Mouse (Mus musculus): ENCODE results near the gene Fam117b. TPM values are rescaled to one million over a fixed set of nuclear protein-coding genes. Genes with fewer than 3 reads are reported as not detected.

The Fam117b gene
- 8.0 and 8.3 TPM in 2 replicates for polyA plus RNA-seq (2015; fragmentation: Nextera tagmentation; extraction: Ambion mirVana)

DNA sequence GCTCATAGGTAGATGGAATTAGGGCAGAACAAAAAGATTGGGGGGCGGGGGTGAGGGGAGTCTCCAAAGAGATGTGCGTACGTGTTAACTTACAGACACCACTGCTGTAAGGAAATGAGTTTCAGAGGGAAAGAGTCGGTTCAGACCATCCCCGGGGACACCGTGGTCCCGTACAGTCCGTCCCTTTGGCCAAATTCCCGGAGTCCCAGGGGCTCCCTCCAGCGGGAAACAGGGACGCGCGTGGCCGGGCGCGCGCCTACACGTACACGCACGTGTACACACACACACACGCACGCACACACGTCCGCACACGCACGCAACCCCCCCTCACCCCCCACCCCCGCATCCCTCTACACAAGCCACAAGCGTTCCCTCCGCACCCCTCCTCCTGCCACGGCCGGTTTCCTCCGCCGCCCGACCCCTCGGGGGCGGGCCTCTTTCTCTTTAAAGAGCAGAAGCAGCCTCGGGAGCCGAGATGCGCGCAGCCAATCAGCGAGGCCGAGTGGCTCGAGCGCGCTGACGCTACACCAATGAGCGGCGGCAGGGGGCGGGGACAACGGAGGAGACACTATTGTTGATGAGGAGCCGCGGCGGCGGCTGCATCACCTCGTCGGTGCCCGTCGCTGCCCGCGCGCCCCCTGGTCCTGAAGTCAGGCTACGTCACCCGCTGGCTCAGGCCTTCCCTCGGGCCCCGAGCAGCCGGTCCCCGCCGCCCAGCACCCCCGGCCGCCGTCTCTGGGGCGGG, at the start of gene Fam117b:
Gene Fam117b (plus strand): TSS at position 594 of the 745 bp plus-strand sequence.
- ATAC-seq (ENCODE audit: low FRiP score, low TSS enrichment): peak; percentile 97
- WGBS: under 1% methylated on average over 57 of the region's 72 CpGs
- peak within 1 kb of the TSS; percentile 97 for H3K9ac ChIP-seq (replicated peaks; ENCODE audit: low read length)
- no peaks in the 10 kb centered on the region for H3K27me3 ChIP-seq (ENCODE audit: insufficient read depth, low read length)
- H3K9me3 ChIP-seq (ENCODE audit: low read length): no peaks in the 10 kb centered on the region
- peak within 1 kb of the TSS; percentile 67 for H3K4me2 ChIP-seq (replicated peaks; ENCODE audit: low read depth, low read length)
- peak within 1 kb of the TSS; percentile 94 for H3K27ac ChIP-seq (ENCODE audit: low read length)
- no peaks in the 10 kb centered on the region for H3K36me3 ChIP-seq (ENCODE audit: insufficient read depth, low read length)
- peak within 1 kb of the TSS; percentile 97 for H3K4me3 ChIP-seq (ENCODE audit: low read length)
- peaks cover 22% of the 10 kb centered on the region for H3K4me1 ChIP-seq (ENCODE audit: insufficient read depth, low read length)

DNA sequence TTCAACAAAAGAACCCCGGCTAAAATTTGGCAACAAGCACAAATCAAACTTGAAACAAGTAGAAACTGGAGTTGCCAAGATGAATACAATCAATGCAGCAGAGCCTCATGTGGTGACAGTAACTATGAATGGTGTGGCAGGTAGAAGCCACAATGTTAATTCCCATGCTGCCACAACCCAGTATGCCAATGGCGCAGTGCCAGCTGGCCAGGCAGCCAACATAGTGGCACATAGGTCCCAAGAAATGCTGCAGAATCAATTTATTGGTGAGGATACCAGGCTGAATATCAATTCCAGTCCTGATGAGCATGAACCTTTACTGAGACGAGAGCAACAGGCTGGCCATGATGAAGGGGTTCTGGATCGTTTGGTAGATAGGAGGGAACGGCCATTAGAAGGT, 44.8 kb upstream of the Fam117b start:
- H3K4me2 ChIP-seq (replicated peaks; ENCODE audit: low read depth, low read length): no peak overlapping the region
- H3K4me1 ChIP-seq (ENCODE audit: insufficient read depth, low read length): no peaks in the 10 kb centered on the region
- WGBS: 88% methylated on average over 5 of the region's 5 CpGs
- no peaks in the 10 kb centered on the region for H3K27me3 ChIP-seq (ENCODE audit: insufficient read depth, low read length)
- H3K4me3 ChIP-seq (ENCODE audit: low read length): no peak overlapping the region
- H3K9ac ChIP-seq (replicated peaks; ENCODE audit: low read length): no peak overlapping the region
- no peaks in the 10 kb centered on the region for H3K9me3 ChIP-seq (ENCODE audit: low read length)
- no peak for ATAC-seq (ENCODE audit: low FRiP score, low TSS enrichment)
- peaks cover 30% of the 10 kb centered on the region for H3K36me3 ChIP-seq (ENCODE audit: insufficient read depth, low read length)
- H3K27ac ChIP-seq (ENCODE audit: low read length): no peak overlapping the region

DNA sequence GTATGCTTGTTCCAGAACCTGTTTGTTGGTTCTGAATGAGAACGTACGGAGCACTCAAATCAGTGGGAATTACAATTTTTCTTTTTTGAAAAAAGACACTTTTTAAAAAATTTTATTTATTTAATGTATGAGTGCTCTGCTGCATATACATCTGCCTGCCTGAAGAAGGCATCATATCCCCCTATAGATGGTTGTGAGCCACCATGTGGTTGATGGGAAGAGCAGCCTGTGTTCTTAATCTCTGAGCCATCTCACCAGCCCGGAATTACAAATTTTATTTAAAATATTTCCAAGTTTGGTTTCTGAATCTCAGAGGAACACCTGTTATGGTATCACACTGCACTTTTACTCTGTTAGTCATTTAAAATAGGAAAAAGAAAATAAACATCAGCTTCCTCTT, 38.8 kb upstream of the Fam117b start:
- H3K9ac ChIP-seq (replicated peaks; ENCODE audit: low read length): no peak overlapping the region
- no peaks in the 10 kb centered on the region for H3K4me1 ChIP-seq (ENCODE audit: insufficient read depth, low read length)
- no peaks in the 10 kb centered on the region for H3K27me3 ChIP-seq (ENCODE audit: insufficient read depth, low read length)
- peaks cover 4% of the 10 kb centered on the region; the same call in 1 of the 2 replicates for H3K36me3 ChIP-seq (ENCODE audit: insufficient read depth, low read length)
- H3K4me2 ChIP-seq (replicated peaks; ENCODE audit: low read depth, low read length): no peak overlapping the region
- no peak overlapping the region for H3K4me3 ChIP-seq (ENCODE audit: low read length)
- no peak overlapping the region for H3K27ac ChIP-seq (ENCODE audit: low read length)
- ATAC-seq (ENCODE audit: low FRiP score, low TSS enrichment): no peak
- H3K9me3 ChIP-seq (ENCODE audit: low read length): no peaks in the 10 kb centered on the region
- WGBS: 91% methylated on average over 3 of the region's 3 CpGs

DNA sequence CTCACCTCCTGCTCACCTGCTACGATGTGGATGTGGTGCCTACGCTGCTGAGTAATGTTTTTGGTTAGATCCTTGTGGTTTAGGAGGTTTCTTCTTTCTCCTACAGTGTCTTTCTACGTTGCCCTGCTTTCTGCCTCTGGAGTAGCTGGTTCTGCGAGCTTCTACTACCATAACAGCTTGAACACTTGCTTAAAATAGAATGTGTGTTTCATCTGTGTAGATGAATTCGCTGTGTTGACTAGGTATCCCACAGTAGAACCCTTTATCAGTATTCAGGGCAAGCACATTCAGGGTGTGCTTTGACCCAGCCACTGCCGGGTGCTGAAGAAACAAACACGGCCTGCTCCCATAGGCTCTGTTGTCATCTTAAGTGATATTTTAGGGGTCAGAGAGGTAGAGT, 34.7 kb upstream of the Fam117b start:
- H3K9ac ChIP-seq (replicated peaks; ENCODE audit: low read length): no peak overlapping the region
- WGBS: 90% methylated on average over 7 of the region's 7 CpGs
- H3K27me3 ChIP-seq (ENCODE audit: insufficient read depth, low read length): no peaks in the 10 kb centered on the region
- ATAC-seq (ENCODE audit: low FRiP score, low TSS enrichment): no peak
- no peaks in the 10 kb centered on the region for H3K4me1 ChIP-seq (ENCODE audit: insufficient read depth, low read length)
- H3K27ac ChIP-seq (ENCODE audit: low read length): no peak overlapping the region
- H3K36me3 ChIP-seq (ENCODE audit: insufficient read depth, low read length): peaks cover 11% of the 10 kb centered on the region; the same call in 1 of the 2 replicates
- no peak overlapping the region for H3K4me2 ChIP-seq (replicated peaks; ENCODE audit: low read depth, low read length)
- no peaks in the 10 kb centered on the region for H3K9me3 ChIP-seq (ENCODE audit: low read length)
- no peak overlapping the region for H3K4me3 ChIP-seq (ENCODE audit: low read length)

DNA sequence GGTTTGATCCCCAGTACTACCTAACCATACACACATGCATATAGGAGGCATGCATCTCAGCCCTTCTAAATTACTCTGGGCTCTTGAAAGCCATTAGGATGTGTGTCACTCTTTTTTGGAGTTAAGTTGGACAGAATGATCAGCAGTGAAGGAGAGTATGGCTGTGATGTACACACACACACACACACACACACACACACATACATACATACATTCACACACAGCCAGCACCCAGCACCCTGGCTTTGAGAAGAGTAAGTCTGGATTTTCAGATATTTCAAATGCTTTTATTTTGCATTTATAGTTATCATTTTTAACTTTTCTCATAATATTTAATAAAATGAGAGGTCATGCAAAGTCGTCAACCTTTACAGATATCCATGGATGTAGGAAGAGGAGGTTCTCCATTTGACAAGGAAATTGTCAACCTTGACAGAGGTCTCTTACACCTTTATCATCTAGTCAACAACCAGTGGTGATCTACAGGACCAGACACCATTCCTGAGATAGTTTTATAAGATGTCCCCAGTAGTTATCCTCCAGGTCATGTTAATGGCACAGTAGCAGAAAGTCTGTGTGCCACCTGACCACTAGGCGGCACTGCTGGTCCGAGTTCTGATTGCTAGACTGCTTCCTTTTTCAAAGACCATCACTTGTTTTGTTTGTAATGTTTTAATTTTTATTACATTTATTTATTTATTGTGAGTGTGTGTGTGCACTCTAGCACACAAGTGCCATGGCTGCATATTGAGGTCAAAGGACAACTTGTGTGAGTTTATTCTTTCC, 29.3 kb upstream of the Fam117b start:
- Histone ChIP-seq H3K4me2 (replicated peaks; ENCODE audit: low read depth, low read length) (no peak overlapping the region), H3K4me1 (ENCODE audit: insufficient read depth, low read length) (peaks cover 17% of the 10 kb centered on the region), H3K27me3 (ENCODE audit: insufficient read depth, low read length) (no peaks in the 10 kb centered on the region), H3K36me3 (ENCODE audit: insufficient read depth, low read length) (0 out of 2 replicates have a peak, but pooled peaks cover 6% of the 10 kb centered on the region), H3K4me3 (ENCODE audit: low read length) (no peak overlapping the region), H3K27ac (ENCODE audit: low read length) (no peak overlapping the region), H3K9me3 (ENCODE audit: low read length) (no peaks in the 10 kb centered on the region), H3K9ac (replicated peaks; ENCODE audit: low read length) (no peak overlapping the region)
- ATAC-seq (ENCODE audit: low FRiP score, low TSS enrichment): no peak
- WGBS: 33% methylated on average over 3 of the region's 3 CpGs

DNA sequence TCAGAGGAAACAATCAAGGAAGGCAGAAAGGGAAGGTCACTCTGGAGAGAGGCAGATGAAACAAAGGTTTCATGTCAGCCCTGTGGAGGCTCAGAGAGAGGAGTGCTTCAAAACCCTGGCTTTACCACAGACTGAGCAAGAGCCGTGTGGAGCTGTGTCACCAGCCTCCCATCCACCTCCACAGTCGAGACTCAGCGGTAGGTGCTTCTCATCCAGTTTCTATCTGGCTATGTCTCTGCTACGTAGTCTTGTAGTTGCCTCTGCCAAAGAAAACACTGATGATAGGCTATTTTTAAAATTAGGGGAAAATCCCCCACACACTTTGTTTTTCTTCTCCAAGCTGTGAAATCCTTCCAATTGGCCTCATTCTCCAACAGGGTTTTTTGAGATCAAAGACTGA, 25.9 kb upstream of the Fam117b start:
- 33% methylated on average over 4 of the region's 4 CpGs for WGBS

DNA sequence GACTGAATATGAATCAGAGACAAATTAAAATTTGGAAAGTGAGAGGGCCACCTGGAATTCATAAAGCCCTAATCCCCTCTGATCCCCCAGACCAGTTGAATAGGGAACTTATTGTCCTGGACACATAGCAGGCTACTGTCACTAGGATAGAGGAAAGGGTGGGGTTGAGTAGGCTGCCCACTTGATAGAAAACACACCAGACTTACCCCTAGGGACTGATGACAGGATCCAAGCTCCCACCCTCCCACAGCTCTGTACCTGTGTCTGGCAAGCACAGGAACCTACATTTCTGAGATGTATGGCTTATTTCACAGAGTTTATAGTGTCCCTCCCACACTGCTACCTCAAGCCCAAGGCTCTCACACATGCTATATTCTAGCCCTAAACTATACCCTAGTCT, 24.8 kb upstream of the Fam117b start:
- H3K4me3 ChIP-seq (ENCODE audit: low read length): no peak overlapping the region
- H3K4me1 ChIP-seq (ENCODE audit: insufficient read depth, low read length): peaks cover 17% of the 10 kb centered on the region
- H3K27ac ChIP-seq (ENCODE audit: low read length): no peak overlapping the region
- no peak for ATAC-seq (ENCODE audit: low FRiP score, low TSS enrichment)
- no peaks in the 10 kb centered on the region for H3K36me3 ChIP-seq (ENCODE audit: insufficient read depth, low read length)
- no peak overlapping the region for H3K4me2 ChIP-seq (replicated peaks; ENCODE audit: low read depth, low read length)
- H3K9me3 ChIP-seq (ENCODE audit: low read length): no peaks in the 10 kb centered on the region
- no peaks in the 10 kb centered on the region for H3K27me3 ChIP-seq (ENCODE audit: insufficient read depth, low read length)
- no peak overlapping the region for H3K9ac ChIP-seq (replicated peaks; ENCODE audit: low read length)

More for the DNA sequence above, 25.9 kb upstream of the Fam117b start:
- ATAC-seq (ENCODE audit: low FRiP score, low TSS enrichment): no peak
- H3K9me3 ChIP-seq (ENCODE audit: low read length): no peaks in the 10 kb centered on the region
- no peak overlapping the region for H3K4me2 ChIP-seq (replicated peaks; ENCODE audit: low read depth, low read length)
- H3K9ac ChIP-seq (replicated peaks; ENCODE audit: low read length): no peak overlapping the region
- H3K4me3 ChIP-seq (ENCODE audit: low read length): no peak overlapping the region
- no peaks in the 10 kb centered on the region for H3K27me3 ChIP-seq (ENCODE audit: insufficient read depth, low read length)
- H3K36me3 ChIP-seq (ENCODE audit: insufficient read depth, low read length): no peaks in the 10 kb centered on the region
- H3K4me1 ChIP-seq (ENCODE audit: insufficient read depth, low read length): peaks cover 17% of the 10 kb centered on the region
- H3K27ac ChIP-seq (ENCODE audit: low read length): no peak overlapping the region

DNA sequence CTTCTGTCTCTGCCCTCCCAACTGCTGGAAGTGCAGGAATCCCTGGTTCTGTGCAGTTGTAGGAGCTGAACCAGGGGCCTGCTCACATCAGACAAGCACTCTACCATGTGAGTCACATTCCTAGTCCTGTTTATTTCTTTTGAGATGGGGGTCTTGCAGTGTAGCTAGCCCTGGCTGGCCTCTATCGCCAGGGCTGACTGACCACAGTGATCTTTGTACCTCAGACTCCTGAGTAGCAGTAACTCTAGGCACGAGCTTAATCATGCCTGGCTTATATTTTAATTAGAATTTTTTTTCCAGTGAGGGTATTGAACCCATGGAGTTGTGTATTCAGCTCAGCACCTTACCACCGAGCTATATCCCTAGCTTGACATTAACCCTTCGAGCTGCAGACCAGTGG, 21.6 kb upstream of the Fam117b start:
- Histone ChIP-seq H3K36me3 (ENCODE audit: insufficient read depth, low read length) (no peaks in the 10 kb centered on the region), H3K27me3 (ENCODE audit: insufficient read depth, low read length) (no peaks in the 10 kb centered on the region), H3K9me3 (ENCODE audit: low read length) (no peaks in the 10 kb centered on the region), H3K4me2 (replicated peaks; ENCODE audit: low read depth, low read length) (no peak overlapping the region), H3K9ac (replicated peaks; ENCODE audit: low read length) (no peak overlapping the region), H3K27ac (ENCODE audit: low read length) (no peak overlapping the region), H3K4me3 (ENCODE audit: low read length) (no peak overlapping the region), H3K4me1 (ENCODE audit: insufficient read depth, low read length) (peaks cover 16% of the 10 kb centered on the region)
- peak; percentile 42; the same call in 1 of the 2 replicates for ATAC-seq (ENCODE audit: low FRiP score, low TSS enrichment)
- WGBS: 64% methylated on average over 4 of the region's 4 CpGs

DNA sequence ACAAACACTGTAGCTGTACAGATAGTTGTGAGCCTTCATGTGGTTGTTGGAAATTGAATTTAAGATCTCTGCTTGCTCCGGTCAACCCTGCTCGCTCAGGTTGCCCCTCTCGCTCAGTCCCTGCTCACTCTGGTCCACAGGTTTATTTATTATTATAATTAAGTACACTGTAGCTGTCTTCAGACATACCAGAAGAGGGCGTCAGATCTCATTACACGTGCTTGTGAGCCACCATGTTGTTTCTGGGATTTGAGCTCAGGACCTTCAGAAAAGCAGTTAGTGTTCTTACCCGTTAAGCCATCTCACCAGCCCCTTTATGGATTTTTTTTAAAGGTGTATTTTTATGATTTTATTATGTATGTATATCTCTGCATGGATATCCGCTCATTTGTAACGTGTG, 20.0 kb upstream of the Fam117b start:
- Histone ChIP-seq H3K4me2 (replicated peaks; ENCODE audit: low read depth, low read length) (no peak overlapping the region), H3K9me3 (ENCODE audit: low read length) (no peaks in the 10 kb centered on the region), H3K9ac (replicated peaks; ENCODE audit: low read length) (no peak overlapping the region), H3K4me3 (ENCODE audit: low read length) (no peak overlapping the region), H3K27me3 (ENCODE audit: insufficient read depth, low read length) (no peaks in the 10 kb centered on the region), H3K27ac (ENCODE audit: low read length) (no peak overlapping the region), H3K4me1 (ENCODE audit: insufficient read depth, low read length) (0 out of 2 replicates have a peak, but pooled peaks cover 3% of the 10 kb centered on the region), H3K36me3 (ENCODE audit: insufficient read depth, low read length) (no peaks in the 10 kb centered on the region)
- 85% methylated on average over 8 of the region's 8 CpGs for WGBS
- no peak for ATAC-seq (ENCODE audit: low FRiP score, low TSS enrichment)

DNA sequence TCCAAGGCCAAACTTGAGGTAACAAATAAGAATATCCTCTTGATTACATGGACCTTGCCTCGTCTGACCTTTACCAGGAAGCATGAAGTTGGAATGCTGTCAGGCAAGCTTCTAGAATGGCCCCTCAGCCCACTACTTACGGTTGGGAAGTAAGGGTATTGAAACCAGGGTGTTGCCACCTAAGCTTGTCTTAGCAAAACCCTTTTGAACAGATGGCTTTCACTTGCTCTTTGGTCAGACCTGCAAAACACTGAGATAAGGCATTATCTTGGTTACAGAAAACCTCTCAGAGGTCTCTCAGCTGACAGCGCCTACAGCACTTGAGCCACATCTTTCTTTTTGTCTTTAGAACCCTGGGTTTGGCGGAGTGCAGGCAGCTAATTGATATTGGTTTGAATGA, 18.8 kb upstream of the Fam117b start:
- H3K4me2 ChIP-seq (replicated peaks; ENCODE audit: low read depth, low read length): no peak overlapping the region
- WGBS: 76% methylated on average over 4 of the region's 4 CpGs
- H3K27me3 ChIP-seq (ENCODE audit: insufficient read depth, low read length): no peaks in the 10 kb centered on the region
- H3K27ac ChIP-seq (ENCODE audit: low read length): no peak overlapping the region
- H3K4me3 ChIP-seq (ENCODE audit: low read length): no peak overlapping the region
- 0 out of 2 replicates have a peak, but pooled peaks cover 3% of the 10 kb centered on the region for H3K4me1 ChIP-seq (ENCODE audit: insufficient read depth, low read length)
- no peak for ATAC-seq (ENCODE audit: low FRiP score, low TSS enrichment)
- H3K9me3 ChIP-seq (ENCODE audit: low read length): no peaks in the 10 kb centered on the region
- no peaks in the 10 kb centered on the region for H3K36me3 ChIP-seq (ENCODE audit: insufficient read depth, low read length)
- H3K9ac ChIP-seq (replicated peaks; ENCODE audit: low read length): no peak overlapping the region
